Mouse (Mus musculus) hindbrain, embryonic 10.5 days (tissue): ENCODE measurements around the gene Nrtn. TPM values are rescaled to one million over a fixed set of nuclear protein-coding genes. Genes with fewer than 3 reads are reported as not detected.

Experiments used
- DNase-seq: peaks from one replicate; pipeline ENCODE4 v3.0.0-alpha.2; 2017; ENCODE audit warnings: low spot score
- H3K27ac ChIP-seq: fragments of 300-500 bp; sonication (generic); 2 replicates; pipeline ENCODE4 v1.5.1; 2016; ENCODE audit warnings: mild to moderate bottlenecking, moderate library complexity
- H3K27me3 ChIP-seq: fragments of 300-500 bp; sonication (generic); 2 replicates; pipeline ENCODE4 v1.6.1; 2016; ENCODE audit warnings: mild to moderate bottlenecking; ENCODE audit not compliant: poor library complexity, insufficient read depth, severe bottlenecking
- H3K36me3 ChIP-seq: fragments of 300-500 bp; sonication (generic); 2 replicates; pipeline ENCODE4 v1.6.1; 2016; ENCODE audit warnings: mild to moderate bottlenecking, moderate library complexity
- H3K4me1 ChIP-seq: fragments of 300-500 bp; sonication (generic); replicated peaks from 2 replicates; pipeline ENCODE4 v1.6.1; 2016; ENCODE audit warnings: mild to moderate bottlenecking
- H3K4me3 ChIP-seq: fragments of 300-500 bp; sonication (generic); 2 replicates; pipeline ENCODE4 v1.5.1; 2016; ENCODE audit warnings: mild to moderate bottlenecking, moderate library complexity
- H3K9me3 ChIP-seq: fragments of 300-500 bp; sonication (generic); 2 replicates; pipeline ENCODE4 v1.6.1; 2016; ENCODE audit warnings: mild to moderate bottlenecking, moderate library complexity
- WGBS: fragments of 180-500 bp; shearing (Covaris S2); methylation state at CpG from one replicate; pipeline ENCODE4 v1.1.7; 2016; 5-methylcytosine and 5-hydroxymethylcytosine counted together
- polyA plus RNA-seq: library from polyadenylated mRNA; unstranded; fragments of >200 nt; fragmentation: Nextera tagmentation; extraction: Ambion mirVana; gene quantifications from 2 replicates; pipeline ENCODE4 v1.2.1, GENCODE M21; 2016

Gene Nrtn
- polyA plus RNA-seq, result 4.4 and 5.1 TPM in 2 replicates

- under 1% methylated on average over 48 of the region's 48 CpGs for WGBS
- Histone ChIP-seq H3K9me3 (peaks cover 4% of the 10 kb centered on the region; the same call in 1 of the 2 replicates), H3K4me1 (peaks cover 65% of the 10 kb centered on the region), H3K27ac (peak within 1 kb of the TSS; percentile 73), H3K36me3 (no peaks in the 10 kb centered on the region), H3K4me3 (peak within 1 kb of the TSS; percentile 61), H3K27me3 (peaks cover 91% of the 10 kb centered on the region)
- DNase-seq, result peak; percentile 81
Observed at GRCm38 (mm10) chr17:56757416-56758123, at the start of gene Nrtn. Gene Nrtn, minus strand, starts transcription at chr17:56757530.

DNA sequence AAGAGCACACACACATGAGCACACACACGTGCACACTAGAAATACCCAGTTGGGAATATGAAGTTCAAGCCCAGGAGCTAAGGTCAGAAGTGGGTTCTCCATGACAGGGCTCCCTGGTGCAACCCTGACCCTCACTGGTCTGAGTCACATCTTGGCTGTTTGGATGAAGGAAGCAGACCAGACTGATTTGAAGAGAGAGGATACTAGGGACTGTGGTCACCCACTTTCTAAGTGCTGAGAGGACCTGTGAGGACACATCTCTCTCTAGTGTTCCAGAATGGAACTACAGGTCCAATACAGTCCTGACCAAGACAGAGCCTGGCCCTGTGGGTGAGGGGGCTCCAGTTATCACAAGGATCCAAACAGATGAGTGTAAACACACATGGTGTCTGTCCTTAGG lies 48.5 kb upstream of the Nrtn start:
- H3K9me3 ChIP-seq, result no peaks in the 10 kb centered on the region
- H3K4me1 ChIP-seq, result peaks cover 18% of the 10 kb centered on the region
- H3K4me3 ChIP-seq, result no peak overlapping the region
- H3K27me3 ChIP-seq, result peaks cover 17% of the 10 kb centered on the region
- H3K27ac ChIP-seq, result no peak overlapping the region
- DNase-seq, result no peak
- 79% methylated on average over 1 of the region's 1 CpGs for WGBS
- peaks cover 36% of the 10 kb centered on the region for H3K36me3 ChIP-seq

GRCm38 (mm10) chr17:56804952-56805351 lies 47.6 kb upstream of the Nrtn start:
- 88% methylated on average over 5 of the region's 5 CpGs for WGBS
- H3K27me3 ChIP-seq, result peaks cover 17% of the 10 kb centered on the region
- H3K9me3 ChIP-seq, result no peaks in the 10 kb centered on the region
- DNase-seq, result no peak
- no peak overlapping the region for H3K27ac ChIP-seq
- H3K36me3 ChIP-seq, result peaks cover 44% of the 10 kb centered on the region
- no peak overlapping the region for H3K4me3 ChIP-seq
- H3K4me1 ChIP-seq, result peaks cover 10% of the 10 kb centered on the region

DNA sequence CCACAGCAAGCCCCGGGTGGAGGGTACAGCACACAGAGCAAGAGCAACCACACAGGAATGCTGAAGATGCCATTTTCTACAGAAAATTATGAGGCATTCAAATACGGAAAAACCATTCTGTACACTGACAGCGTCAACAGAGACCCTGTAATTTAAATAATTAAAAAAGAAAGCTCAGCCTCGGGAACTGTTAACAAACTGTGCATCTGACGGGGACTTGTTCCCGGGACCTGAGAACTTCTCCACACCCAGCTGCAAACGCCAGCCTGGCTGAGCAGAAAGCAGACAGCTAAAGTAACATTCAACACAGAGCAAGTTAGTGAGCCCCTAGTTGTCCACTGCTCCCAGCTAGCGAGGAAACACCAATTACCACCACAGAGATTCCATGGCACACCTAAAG lies 44.7 kb upstream of the Nrtn start:
- no peaks in the 10 kb centered on the region for H3K27me3 ChIP-seq
- no peak overlapping the region for H3K4me3 ChIP-seq
- H3K9me3 ChIP-seq, result no peaks in the 10 kb centered on the region
- 0 out of 2 replicates have a peak, but pooled peaks cover 4% of the 10 kb centered on the region for H3K4me1 ChIP-seq
- peaks cover 52% of the 10 kb centered on the region for H3K36me3 ChIP-seq
- 81% methylated on average over 8 of the region's 8 CpGs for WGBS
- no peak overlapping the region for H3K27ac ChIP-seq
- DNase-seq, result no peak

- Histone ChIP-seq H3K27me3 (no peaks in the 10 kb centered on the region), H3K9me3 (no peaks in the 10 kb centered on the region), H3K4me1 (0 out of 2 replicates have a peak, but pooled peaks cover 4% of the 10 kb centered on the region), H3K4me3 (no peak overlapping the region), H3K27ac (no peak overlapping the region), H3K36me3 (peaks cover 46% of the 10 kb centered on the region)
- WGBS, result 81% methylated on average over 3 of the region's 3 CpGs
- no peak for DNase-seq
Observed at GRCm38 (mm10) chr17:56799276-56799675, 41.9 kb upstream of the Nrtn start.

- Histone ChIP-seq H3K4me1 (no peaks in the 10 kb centered on the region), H3K4me3 (no peak overlapping the region), H3K27me3 (no peaks in the 10 kb centered on the region), H3K27ac (no peak overlapping the region), H3K9me3 (no peaks in the 10 kb centered on the region), H3K36me3 (peaks cover 15% of the 10 kb centered on the region; the same call in 1 of the 2 replicates)
- no peak for DNase-seq
- 70% methylated on average over 6 of the region's 6 CpGs for WGBS
Observed at GRCm38 (mm10) chr17:56793614-56794319, 36.4 kb upstream of the Nrtn start.

- Histone ChIP-seq H3K27ac (no peak overlapping the region), H3K9me3 (no peaks in the 10 kb centered on the region), H3K4me3 (no peak overlapping the region), H3K36me3 (peaks cover 18% of the 10 kb centered on the region; the same call in 1 of the 2 replicates), H3K27me3 (no peaks in the 10 kb centered on the region), H3K4me1 (0 out of 2 replicates have a peak, but pooled peaks cover 5% of the 10 kb centered on the region)
- 87% methylated on average over 3 of the region's 3 CpGs for WGBS
- DNase-seq, result no peak
Observed at GRCm38 (mm10) chr17:56792588-56792987, 35.3 kb upstream of the Nrtn start.

GRCm38 (mm10) chr17:56789286-56789685 lies 32.0 kb upstream of the Nrtn start:
- no peak for DNase-seq
- H3K27ac ChIP-seq, result no peak overlapping the region
- no peaks in the 10 kb centered on the region for H3K9me3 ChIP-seq
- H3K27me3 ChIP-seq, result no peaks in the 10 kb centered on the region
- H3K4me1 ChIP-seq, result 0 out of 2 replicates have a peak, but pooled peaks cover 5% of the 10 kb centered on the region
- WGBS, result 90% methylated on average over 6 of the region's 6 CpGs
- H3K4me3 ChIP-seq, result no peak overlapping the region
- H3K36me3 ChIP-seq, result peaks cover 38% of the 10 kb centered on the region

DNA sequence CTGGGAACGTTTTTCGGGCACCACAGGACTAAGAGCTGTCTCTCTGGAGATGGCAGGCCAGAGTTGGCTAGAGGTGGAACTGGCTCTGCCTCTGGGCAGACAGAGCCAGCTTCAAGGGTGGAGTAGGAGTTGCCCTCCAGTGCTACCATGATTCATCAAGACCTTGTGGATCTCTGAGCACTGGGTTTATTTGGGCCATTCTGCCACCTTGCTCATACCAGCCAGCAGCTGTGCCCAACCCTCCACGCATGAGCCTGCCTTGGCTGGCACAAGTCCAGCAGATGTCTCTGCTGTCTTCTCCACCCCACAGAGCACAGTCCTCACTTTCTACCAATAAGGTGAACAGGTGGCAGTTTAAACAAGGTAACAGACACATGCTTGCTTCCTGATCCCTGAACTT lies 31.6 kb upstream of the Nrtn start:
- Histone ChIP-seq H3K27ac (no peak overlapping the region), H3K4me3 (no peak overlapping the region), H3K9me3 (no peaks in the 10 kb centered on the region)

GRCm38 (mm10) chr17:56780291-56780978 lies 23.1 kb upstream of the Nrtn start:
- Histone ChIP-seq H3K4me1 (peaks cover 17% of the 10 kb centered on the region), H3K36me3 (peaks cover 89% of the 10 kb centered on the region), H3K27me3 (no peaks in the 10 kb centered on the region), H3K9me3 (peaks cover 10% of the 10 kb centered on the region), H3K4me3 (no peak overlapping the region), H3K27ac (no peak overlapping the region; the same call in 1 of the 2 replicates)
- no peak for DNase-seq
- WGBS, result 83% methylated on average over 13 of the region's 13 CpGs

More for the DNA sequence above, 31.6 kb upstream of the Nrtn start:
- 0 out of 2 replicates have a peak, but pooled peaks cover 5% of the 10 kb centered on the region for H3K4me1 ChIP-seq
- no peaks in the 10 kb centered on the region for H3K27me3 ChIP-seq
- 90% methylated on average over 3 of the region's 3 CpGs for WGBS
- peaks cover 42% of the 10 kb centered on the region for H3K36me3 ChIP-seq
- DNase-seq, result no peak

- DNase-seq, result peak; percentile 41
- WGBS, result 40% methylated on average over 3 of the region's 3 CpGs
- peaks cover 80% of the 10 kb centered on the region for H3K36me3 ChIP-seq
Observed at GRCm38 (mm10) chr17:56778779-56779362, 21.5 kb upstream of the Nrtn start.

GRCm38 (mm10) chr17:56777568-56777967 lies 20.2 kb upstream of the Nrtn start:
- H3K27ac ChIP-seq, result no peak overlapping the region
- H3K27me3 ChIP-seq, result no peaks in the 10 kb centered on the region
- peaks cover 70% of the 10 kb centered on the region for H3K36me3 ChIP-seq
- WGBS, result 94% methylated on average over 11 of the region's 11 CpGs
- no peak overlapping the region for H3K4me3 ChIP-seq
- no peak for DNase-seq
- peaks cover 17% of the 10 kb centered on the region for H3K4me1 ChIP-seq
- peaks cover 10% of the 10 kb centered on the region for H3K9me3 ChIP-seq

More at GRCm38 (mm10) chr17:56778779-56779362, 21.5 kb upstream of the Nrtn start:
- Histone ChIP-seq H3K27me3 (no peaks in the 10 kb centered on the region), H3K4me1 (peaks cover 17% of the 10 kb centered on the region), H3K27ac (peak overlapping the region; percentile 2), H3K9me3 (peaks cover 10% of the 10 kb centered on the region), H3K4me3 (no peak overlapping the region)
